Mouse (Mus musculus) right cerebral cortex, postnatal 14 days (tissue): Measurements from ENCODE around the gene Gm20812.
"Not testable (repeated sequence)": the region's sequence is repeated elsewhere in the genome, so short reads cannot be mapped to it uniquely, and the experiment has no call there.

ENCODE experiments used
- DNase-seq: peaks from one replicate; pipeline ENCODE4 v3.0.0; 2022

Gene Gm20812

GRCm38 (mm10) chrY:12381681-12382080 lies at the start of gene Gm20812:
TSS of gene Gm20812 (plus strand) at chrY:12381981.
- DNase-seq: not testable (repeated sequence)
